Mouse (Mus musculus) midbrain, embryonic 11.5 days (tissue): ENCODE measurements around the gene Robo3. TPM values are rescaled to one million over a fixed set of nuclear protein-coding genes. Genes with fewer than 3 reads are reported as not detected.

Experiments used
- ATAC-seq: fragments of 200-750 bp; cut with Nextera tagmentation; 2 replicates; pipeline ENCODE4 v1.8.0; 2017; ENCODE audit warnings: moderate TSS enrichment, moderate library complexity; ENCODE audit not compliant: low FRiP score
- DNase-seq: peaks from one replicate; pipeline ENCODE4 v3.0.0; 2015; ENCODE audit warnings: low spot score; ENCODE audit errors: missing footprints
- H3K27ac ChIP-seq: fragments of 300-500 bp; sonication (generic); 2 replicates; pipeline ENCODE4 v1.5.1; 2014; ENCODE audit warnings: low read depth, low read length
- H3K27me3 ChIP-seq: fragments of 300-500 bp; sonication (generic); 2 replicates; pipeline ENCODE4 v1.6.1; 2014; ENCODE audit warnings: mild to moderate bottlenecking, low read length, moderate library complexity, mixed read lengths; ENCODE audit not compliant: control insufficient read depth, insufficient read depth
- H3K36me3 ChIP-seq: fragments of 300-500 bp; sonication (generic); 2 replicates; pipeline ENCODE4 v1.6.1; 2014; ENCODE audit warnings: mild to moderate bottlenecking, low read length, moderate library complexity, mixed read lengths; ENCODE audit not compliant: control insufficient read depth, insufficient read depth
- H3K4me1 ChIP-seq: fragments of 300-500 bp; sonication (generic); 2 replicates; pipeline ENCODE4 v1.6.1; 2014; ENCODE audit warnings: low read length; ENCODE audit not compliant: control insufficient read depth, insufficient read depth
- H3K4me2 ChIP-seq: fragments of 300-500 bp; sonication (generic); 2 replicates; pipeline ENCODE4 v1.6.1; 2014; ENCODE audit warnings: mild to moderate bottlenecking, moderate library complexity
- H3K4me3 ChIP-seq: fragments of 300-500 bp; sonication (generic); 2 replicates; pipeline ENCODE4 v1.5.1; 2014; ENCODE audit warnings: low read depth, low read length
- H3K9ac ChIP-seq: fragments of 300-500 bp; sonication (generic); 2 replicates; pipeline ENCODE4 v1.6.1; 2014; ENCODE audit warnings: low read length
- H3K9me3 ChIP-seq: fragments of 300-500 bp; sonication (generic); 2 replicates; pipeline ENCODE4 v1.6.1; 2016; ENCODE audit warnings: low read length; ENCODE audit not compliant: control insufficient read depth
- WGBS: fragments of 180-500 bp; shearing (Covaris S2); extraction: QIAGEN DNeasy Blood & Tissue Kit; methylation state at CpG from one replicate; pipeline ENCODE4 v1.1.7; 2014; 5-methylcytosine and 5-hydroxymethylcytosine counted together
- polyA plus RNA-seq: library from polyadenylated mRNA; unstranded; fragments of >200 nt; fragmentation: Nextera tagmentation; extraction: Ambion mirVana; gene quantifications from 2 replicates; pipeline ENCODE4 v1.2.1, GENCODE M21; 2014

Gene Robo3
- polyA plus RNA-seq, 1 experiment from 2014 or later, result 40.1 TPM

- Histone ChIP-seq H3K4me1 (peaks cover 1% of the 10 kb centered on the region; the same call in 1 of the 2 replicates), H3K9ac (no peak overlapping the region), H3K27me3 (no peaks in the 10 kb centered on the region), H3K27ac (no peak overlapping the region), H3K4me3 (no peak overlapping the region), H3K4me2 (no peak overlapping the region), H3K9me3 (no peaks in the 10 kb centered on the region), H3K36me3 (no peaks in the 10 kb centered on the region)
- 77% methylated on average over 5 of the region's 5 CpGs for WGBS
- ATAC-seq (no peak), DNase-seq (peak; percentile 73)
These were observed 67.3 kb downstream of the Robo3 start for GRCm38 (mm10) chr9:37365706-37366105.

Other genes with a start within 250 kb of the Robo3 start
- 17.3 and 19.2 TPM in 2 replicates for gene Tmem218, start 225.0 kb downstream of the Robo3 start, polyA plus RNA-seq
- gene Slc37a2, start 177.5 kb downstream of the Robo3 start, polyA plus RNA-seq, result 1.3 and 1.9 TPM in 2 replicates
- 8.8 and 9.3 TPM in 2 replicates for gene Ccdc15, start 84.8 kb downstream of the Robo3 start, polyA plus RNA-seq
- gene Hepacam, start 65.9 kb downstream of the Robo3 start, polyA plus RNA-seq, result not detected in 2 replicates
- 5.1 and 5.3 TPM in 2 replicates for gene Robo4, start 31.3 kb downstream of the Robo3 start, polyA plus RNA-seq
- gene Msantd2, start 56.1 kb upstream of the Robo3 start, polyA plus RNA-seq, result 35.8 and 36.4 TPM in 2 replicates
- gene Esam, start 94.8 kb upstream of the Robo3 start, polyA plus RNA-seq, result 25.1 and 29.6 TPM in 2 replicates
- 0.44 TPM in 1 of 2 replicates, not detected in the other for gene Vsig2, start 106.0 kb upstream of the Robo3 start, polyA plus RNA-seq
- 2.5 and 2.9 TPM in 2 replicates for gene Nrgn, start 119.7 kb upstream of the Robo3 start, polyA plus RNA-seq
- gene Siae, start 122.5 kb upstream of the Robo3 start, polyA plus RNA-seq, result 7.7 and 8.5 TPM in 2 replicates
- 13.6 and 14.6 TPM in 2 replicates for gene Spa17, start 180.5 kb upstream of the Robo3 start, polyA plus RNA-seq
- 143 and 146 TPM in 2 replicates for gene Tbrg1, start 224.1 kb upstream of the Robo3 start, polyA plus RNA-seq
- 0.08 and 0.10 TPM in 2 replicates for gene Panx3, start 236.0 kb upstream of the Robo3 start, polyA plus RNA-seq